In the genomic region with DNA sequence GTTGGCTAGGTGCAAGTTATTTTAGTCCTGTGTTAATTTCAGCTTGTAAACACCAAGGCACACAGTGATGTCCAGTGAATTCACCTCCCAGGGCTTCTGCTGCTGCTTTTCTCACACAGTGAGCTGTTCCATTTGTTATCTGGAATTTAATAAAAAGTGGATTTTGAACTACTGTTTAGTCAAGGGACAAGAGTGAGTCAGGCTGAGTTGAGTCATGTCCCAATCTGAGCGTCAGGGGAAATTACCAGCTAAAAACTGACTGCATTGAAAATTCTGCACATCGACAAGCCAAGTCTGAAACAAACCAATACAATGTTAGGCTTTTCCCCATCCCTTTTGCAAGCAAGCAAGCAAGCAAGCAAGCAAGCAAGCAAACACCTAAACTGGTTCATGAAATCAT, we compare ENCODE assay signal across 23 mouse cellular contexts. TPM values are rescaled to one million over a fixed set of nuclear protein-coding genes. Genes with fewer than 3 reads are reported as not detected.
DNase-seq lines count a peak whose midpoint lies in the region; ATAC-seq lines count a peak whose summit lies in the region.
"Had no signal": no experiment of that assay in that cellular context is flagged by ENCODE, and none has a peak within 500 bp of the region (broad histone marks: within the 10 kb centered on the region; RNA-seq: fewer than 3 reads in every experiment).

No protein-coding gene starts in this region.

- 84% methylated on average over 2 of the region's 2 CpGs for WGBS in midbrain, embryonic 11.5 days
- WGBS in midbrain, embryonic 13.5 days: 89% methylated on average over 2 of the region's 2 CpGs

- H3K4me1 ChIP-seq in midbrain, embryonic 11.5 days (ENCODE audit: control insufficient read depth, insufficient read depth, low read length): no peaks in the 10 kb centered on the region
- no peaks in the 10 kb centered on the region for H3K4me1 ChIP-seq in midbrain, embryonic 13.5 days (replicated peaks)
- H3K4me1 ChIP-seq: hindbrain, embryonic 10.5 days; limb, embryonic 15.5 days; liver, embryonic 15.5 days; midbrain, embryonic 10.5 days; neural tube, embryonic 12.5 days; stomach, embryonic 15.5 days had no signal

- no peak overlapping the region for H3K27ac ChIP-seq in midbrain, embryonic 11.5 days (ENCODE audit: low read depth, low read length)
- no peak overlapping the region for H3K27ac ChIP-seq in midbrain, embryonic 13.5 days
- H3K27ac ChIP-seq: heart, embryonic 13.5 days; hindbrain, embryonic 10.5 days; kidney, postnatal 0 days; limb, embryonic 15.5 days; liver, embryonic 15.5 days; macrophage; midbrain, embryonic 10.5 days; neural tube, embryonic 12.5 days; stomach, embryonic 15.5 days had no signal

- H3K4me2 ChIP-seq in midbrain, embryonic 11.5 days: no peak overlapping the region
- H3K4me2 ChIP-seq in midbrain, embryonic 13.5 days (replicated peaks): no peak overlapping the region
- H3K4me2 ChIP-seq: heart, embryonic 13.5 days; limb, embryonic 15.5 days; liver, embryonic 15.5 days; neural tube, embryonic 12.5 days; stomach, embryonic 15.5 days had no signal

- no peaks in the 10 kb centered on the region for H3K9me3 ChIP-seq in midbrain, embryonic 11.5 days (ENCODE audit: control insufficient read depth, low read length)
- no peaks in the 10 kb centered on the region for H3K9me3 ChIP-seq in midbrain, embryonic 13.5 days
- H3K9me3 ChIP-seq: heart, embryonic 13.5 days; hindbrain, embryonic 10.5 days; limb, embryonic 15.5 days; liver, embryonic 15.5 days; midbrain, embryonic 10.5 days; neural tube, embryonic 12.5 days; stomach, embryonic 15.5 days had no signal

- DNase-seq in frontal cortex, postnatal 14 days (ENCODE audit: low spot score in 2 of 2): no peak
- peak; percentile 8 for DNase-seq in midbrain, embryonic 11.5 days (ENCODE audit: low spot score, missing footprints)
- peak; percentile 10 for DNase-seq in NIH3T3 (ENCODE audit: low read depth)
- DNase-seq in fibroblast of lung, adult 2 months (ENCODE audit: low read depth): peak; percentile 71
- DNase-seq in thymus, postnatal 14 days: no peak
- DNase-seq in urinary bladder, postnatal 25 days (ENCODE audit: low spot score): no peak
- DNase-seq: cerebellum, adult 8-10 months; gastrocnemius, postnatal 14 days; kidney, adult 11 months; layer of hippocampus, postnatal 36 days; thymus, adult 18-20 months had no signal

- ATAC-seq in frontal cortex, adult (ENCODE audit: low TSS enrichment): peak; percentile 29; the same call in 1 of the 2 replicates
- no peak for ATAC-seq in midbrain, embryonic 11.5 days (ENCODE audit: low FRiP score)
- no peak for ATAC-seq in midbrain, embryonic 13.5 days

- H3K36me3 ChIP-seq in midbrain, embryonic 11.5 days (ENCODE audit: control insufficient read depth, insufficient read depth, low read length): no peaks in the 10 kb centered on the region
- no peaks in the 10 kb centered on the region for H3K36me3 ChIP-seq in midbrain, embryonic 13.5 days
- H3K36me3 ChIP-seq: heart, embryonic 13.5 days; hindbrain, embryonic 10.5 days; limb, embryonic 15.5 days; liver, embryonic 15.5 days; midbrain, embryonic 10.5 days; neural tube, embryonic 12.5 days; stomach, embryonic 15.5 days had no signal

- H3K9ac ChIP-seq in midbrain, embryonic 11.5 days (ENCODE audit: low read length): no peak overlapping the region
- H3K9ac ChIP-seq in midbrain, embryonic 13.5 days (replicated peaks): no peak overlapping the region
- H3K9ac ChIP-seq: heart, embryonic 13.5 days; limb, embryonic 15.5 days; liver, embryonic 15.5 days; neural tube, embryonic 12.5 days; stomach, embryonic 15.5 days had no signal

- no peaks in the 10 kb centered on the region for H3K27me3 ChIP-seq in midbrain, embryonic 11.5 days (ENCODE audit: control insufficient read depth, insufficient read depth, low read length)
- H3K27me3 ChIP-seq in midbrain, embryonic 13.5 days: no peaks in the 10 kb centered on the region
- H3K27me3 ChIP-seq: limb, embryonic 15.5 days; liver, embryonic 15.5 days; neural tube, embryonic 12.5 days; stomach, embryonic 15.5 days had no signal

- H3K4me3 ChIP-seq in midbrain, embryonic 11.5 days (ENCODE audit: low read depth, low read length): no peak overlapping the region
- H3K4me3 ChIP-seq in midbrain, embryonic 13.5 days (replicated peaks): no peak overlapping the region
- H3K4me3 ChIP-seq: heart, embryonic 13.5 days; hindbrain, embryonic 10.5 days; limb, embryonic 15.5 days; liver, embryonic 15.5 days; midbrain, embryonic 10.5 days; neural tube, embryonic 12.5 days; stomach, embryonic 15.5 days had no signal

RNA-seq across cellular contexts. Expression of a gene that starts 13.3 kb away (rescaled TPM):
- 0.26 and 0.37 TPM in 2 replicates for polyA plus RNA-seq in midbrain, embryonic 11.5 days (2014; fragmentation: Nextera tagmentation; extraction: Ambion mirVana)
- 6.1 and 7.2 TPM in 2 replicates for polyA plus RNA-seq in midbrain, embryonic 13.5 days (2015; fragmentation: Nextera tagmentation; extraction: Ambion mirVana)
- polyA plus RNA-seq: macrophage; spleen, adult 2 months had no signal

RNA-seq across cellular contexts. Expression of a gene that starts 53.2 kb away (rescaled TPM):
- 42.3 and 50.4 TPM in 2 replicates for polyA plus RNA-seq in midbrain, embryonic 11.5 days (2014; fragmentation: Nextera tagmentation; extraction: Ambion mirVana)
- 47.9 and 48.9 TPM in 2 replicates for polyA plus RNA-seq in midbrain, embryonic 13.5 days (2015; fragmentation: Nextera tagmentation; extraction: Ambion mirVana)

RNA-seq across cellular contexts. Expression of a gene that starts 53.3 kb away (rescaled TPM):
- 53.3 and 55.4 TPM in 2 replicates for polyA plus RNA-seq in midbrain, embryonic 11.5 days (2014; fragmentation: Nextera tagmentation; extraction: Ambion mirVana)
- 33.2 and 36.2 TPM in 2 replicates for polyA plus RNA-seq in midbrain, embryonic 13.5 days (2015; fragmentation: Nextera tagmentation; extraction: Ambion mirVana)

Comparison
In these comparisons a context has a peak if more than half of its experiments do, and no peak if none do; other contexts are left out.
1. DNase-seq: peak in midbrain, embryonic 11.5 days (single experiment), NIH3T3 (single experiment) and fibroblast of lung, adult 2 months (single experiment); none in frontal cortex, postnatal 14 days (0 of 2), thymus, postnatal 14 days (single experiment) and urinary bladder, postnatal 25 days (single experiment).